Mouse (Mus musculus): ENCODE measurements around the gene Slc35e3.
A peak's percentile ranks its signal among the peaks of the same experiment; 100 is the strongest.
"Not testable (repeated sequence)": the region's sequence is repeated elsewhere in the genome, so short reads cannot be mapped to it uniquely, and the experiment has no call there.

The Slc35e3 gene

GRCm38 (mm10) chr10:117732184-117732583 lies 14.0 kb downstream of the Slc35e3 start:
- DNase-seq, result no peak

GRCm38 (mm10) chr10:117731244-117732101 lies 14.7 kb downstream of the Slc35e3 start:
- DNase-seq, result peak; percentile 69 to 80

GRCm38 (mm10) chr10:117730637-117731203 lies 15.4 kb downstream of the Slc35e3 start:
- DNase-seq, result no peak

GRCm38 (mm10) chr10:117730140-117730539 lies 16.0 kb downstream of the Slc35e3 start:
- no peak for DNase-seq

GRCm38 (mm10) chr10:117729139-117729814 lies 16.9 kb downstream of the Slc35e3 start:
- no peak for DNase-seq

- DNase-seq, result no peak
Measured at GRCm38 (mm10) chr10:117728574-117728973, 17.6 kb downstream of the Slc35e3 start.

GRCm38 (mm10) chr10:117727518-117728110 lies 18.6 kb downstream of the Slc35e3 start:
- no peak for DNase-seq

GRCm38 (mm10) chr10:117726888-117727385 lies 19.2 kb downstream of the Slc35e3 start:
- no peak for DNase-seq

GRCm38 (mm10) chr10:117726350-117726749 lies 19.8 kb downstream of the Slc35e3 start:
- DNase-seq, result no peak

GRCm38 (mm10) chr10:117725671-117726070 lies 20.5 kb downstream of the Slc35e3 start:
- no peak for DNase-seq

GRCm38 (mm10) chr10:117724804-117725361 lies 21.3 kb downstream of the Slc35e3 start:
- no peak for DNase-seq

GRCm38 (mm10) chr10:117724136-117724718 lies 21.9 kb downstream of the Slc35e3 start:
- DNase-seq, result no peak

- peak; percentile 56 to 71 for DNase-seq
Measured at GRCm38 (mm10) chr10:117718161-117719119, 27.7 kb downstream of the Slc35e3 start.

- DNase-seq, result peak; percentile 69 to 83
Measured at GRCm38 (mm10) chr10:117717583-117717982, 28.6 kb downstream of the Slc35e3 start.

- no peak for DNase-seq
Measured at GRCm38 (mm10) chr10:117716686-117717085, 29.5 kb downstream of the Slc35e3 start.

- DNase-seq, result not testable (repeated sequence)
Measured at GRCm38 (mm10) chr10:117715654-117716053, 30.5 kb downstream of the Slc35e3 start.

- no peak for DNase-seq
Measured at GRCm38 (mm10) chr10:117714928-117715500, 31.2 kb downstream of the Slc35e3 start.

- no peak for DNase-seq
Measured at GRCm38 (mm10) chr10:117714048-117714545, 32.1 kb downstream of the Slc35e3 start.

GRCm38 (mm10) chr10:117713466-117713865 lies 32.7 kb downstream of the Slc35e3 start:
- DNase-seq, result no peak

- no peak for DNase-seq
Measured at GRCm38 (mm10) chr10:117712871-117713270, 33.3 kb downstream of the Slc35e3 start.
